Mouse (Mus musculus) MEL (cell line): ENCODE results near the gene Aass.
"Not testable (repeated sequence)": the region's sequence is repeated elsewhere in the genome, so short reads cannot be mapped to it uniquely, and the experiment has no call there.

Experiments used
- ETS1 ChIP-seq: IDR thresholded peaks from 2 replicates; pipeline ENCODE4 v1.6.1; 2012; ENCODE audit warnings: low read depth, mild to moderate bottlenecking, inconsistent platforms, low read length, improper control_type of control experiment, moderate library complexity
- MAX ChIP-seq: IDR thresholded peaks from 2 replicates; pipeline ENCODE4 v1.6.1; 2011; ENCODE audit warnings: low read length, improper control_type of control experiment
- RCOR1 ChIP-seq: IDR thresholded peaks from 2 replicates; pipeline ENCODE4 v1.6.1; 2012; ENCODE audit warnings: low read depth, mild to moderate bottlenecking, inconsistent platforms, low read length, improper control_type of control experiment

GRCm38 (mm10) chr6:23089292-23089691, 43.5 kb downstream of the Aass start:
- not testable (repeated sequence) for TF ChIP-seq RCOR1, MAX, ETS1
